Mouse (Mus musculus) heart, postnatal 4 days (tissue): Measurements from ENCODE around the gene Ncapg2. TPM values are rescaled to one million over a fixed set of nuclear protein-coding genes. Genes with fewer than 3 reads are reported as not detected.

Experiments
- DNase-seq: peaks from one replicate; pipeline ENCODE4 v3.0.0; 2021
- total RNA-seq, 2 experiments: library from RNA; stranded (reverse); gene quantifications; 2 replicates each; pipeline ENCODE4 v1.2.3; 2021

Gene Ncapg2
- total RNA-seq: 10 to 100 TPM; 34.6 to 36.4 TPM

DNA sequence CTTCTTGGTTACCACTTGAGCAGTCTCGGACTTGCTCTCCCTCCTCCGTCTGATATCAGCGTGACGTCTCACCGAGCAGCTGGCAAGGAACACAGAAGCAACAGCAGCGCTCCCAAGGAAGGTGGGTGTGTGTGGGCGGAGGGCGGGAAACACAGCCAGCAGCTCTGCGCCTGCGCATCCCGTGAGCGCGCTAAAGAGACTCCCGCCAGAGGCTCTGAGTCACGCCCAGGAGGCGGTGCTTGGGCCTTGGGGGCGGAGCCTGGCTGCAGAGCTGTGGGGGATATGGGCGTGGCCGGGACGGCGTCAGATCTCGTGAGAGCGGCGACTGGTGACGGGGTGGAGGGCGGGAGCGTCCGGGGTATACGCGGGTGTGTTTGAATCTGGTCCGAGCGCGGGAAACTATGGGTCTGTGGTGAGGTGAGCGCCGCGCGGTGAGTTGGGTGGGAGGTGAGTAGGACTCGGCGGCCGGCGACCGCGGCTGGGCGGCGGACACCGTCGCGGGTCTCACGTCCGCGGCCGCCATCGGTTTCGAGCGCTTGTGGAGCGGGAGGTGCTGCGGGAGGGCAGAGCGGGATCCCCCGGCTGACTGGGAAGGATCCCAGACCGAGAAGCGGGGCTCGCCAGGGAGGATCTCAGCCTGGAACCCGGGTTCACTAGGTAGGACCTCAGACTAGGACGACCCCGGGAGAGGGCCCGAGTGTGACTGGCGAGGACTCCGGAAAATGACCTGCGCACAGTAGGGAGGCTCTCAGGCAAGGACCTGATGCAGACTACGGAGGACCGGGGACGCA is at the start of gene Ncapg2:
Gene Ncapg2 (plus strand): TSS at position 358 of the 791 bp plus-strand sequence.
- DNase-seq: peak; percentile 100

DNA sequence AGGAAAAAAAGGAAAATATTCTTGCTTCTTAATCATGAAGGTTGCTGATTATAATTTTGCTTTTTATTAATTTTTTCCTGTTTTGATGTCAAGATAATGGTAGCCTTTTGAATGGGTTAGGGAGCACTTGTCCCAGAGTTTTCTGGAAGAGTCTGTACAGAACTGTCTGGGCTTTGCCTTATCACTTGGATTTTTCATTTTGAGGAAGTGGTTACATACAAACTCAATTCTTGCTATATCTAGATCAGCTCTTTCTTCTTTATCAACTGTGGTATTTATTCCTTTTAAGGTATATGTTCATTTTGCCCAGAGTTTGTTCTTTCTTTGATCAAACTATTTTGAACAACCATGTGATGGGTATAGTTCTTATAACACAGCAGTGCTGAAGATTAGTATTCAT is 43.1 kb upstream of the Ncapg2 start:
- no peak for DNase-seq

DNA sequence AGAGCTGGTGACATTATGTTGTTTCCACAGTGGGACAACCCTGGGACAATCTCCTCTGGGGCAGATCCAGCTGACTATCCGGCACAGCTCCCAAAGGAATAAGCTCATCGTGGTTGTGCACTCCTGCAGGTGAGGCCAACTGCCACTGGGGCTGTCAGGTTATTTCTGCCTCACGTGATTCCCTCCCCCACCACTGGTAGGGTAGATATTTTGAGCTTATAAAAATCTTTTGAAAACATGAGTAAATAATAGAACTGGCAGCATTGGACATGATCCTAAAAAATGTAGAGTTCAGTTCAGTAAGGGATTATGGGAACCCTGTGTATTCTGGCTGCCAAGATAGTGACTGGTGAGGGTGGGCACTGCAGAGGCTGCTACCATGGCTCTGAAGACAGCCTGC is 38.3 kb upstream of the Ncapg2 start:
- DNase-seq: no peak

- no peak for DNase-seq
Measured at GRCm38 (mm10) chr12:116367346-116367745, 37.9 kb upstream of the Ncapg2 start.

- no peak for DNase-seq
Measured at GRCm38 (mm10) chr12:116368857-116369256, 36.3 kb upstream of the Ncapg2 start.

DNA sequence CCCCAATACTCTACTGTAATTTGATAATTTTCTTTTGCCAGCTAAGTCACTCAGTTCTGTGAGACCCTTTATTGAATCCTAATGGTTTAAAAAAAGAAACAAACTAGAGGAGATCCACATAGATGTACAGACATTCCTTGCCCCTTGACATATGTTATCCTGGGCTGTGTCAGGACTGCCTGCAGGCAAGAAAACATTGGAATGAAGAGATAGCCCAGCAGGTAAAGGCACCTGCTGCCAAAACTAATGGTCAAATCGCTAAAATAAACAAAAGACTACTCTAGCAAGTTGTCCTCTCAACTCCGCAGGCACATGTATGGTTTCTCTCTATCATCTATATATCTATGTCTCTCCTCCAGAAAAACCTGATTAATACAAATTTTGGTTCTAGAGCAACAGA is 22.1 kb upstream of the Ncapg2 start:
- no peak for DNase-seq

- no peak for DNase-seq
Measured at GRCm38 (mm10) chr12:116383995-116384394, 21.2 kb upstream of the Ncapg2 start.

GRCm38 (mm10) chr12:116386802-116387201 is 18.4 kb upstream of the Ncapg2 start:
- DNase-seq: no peak

DNA sequence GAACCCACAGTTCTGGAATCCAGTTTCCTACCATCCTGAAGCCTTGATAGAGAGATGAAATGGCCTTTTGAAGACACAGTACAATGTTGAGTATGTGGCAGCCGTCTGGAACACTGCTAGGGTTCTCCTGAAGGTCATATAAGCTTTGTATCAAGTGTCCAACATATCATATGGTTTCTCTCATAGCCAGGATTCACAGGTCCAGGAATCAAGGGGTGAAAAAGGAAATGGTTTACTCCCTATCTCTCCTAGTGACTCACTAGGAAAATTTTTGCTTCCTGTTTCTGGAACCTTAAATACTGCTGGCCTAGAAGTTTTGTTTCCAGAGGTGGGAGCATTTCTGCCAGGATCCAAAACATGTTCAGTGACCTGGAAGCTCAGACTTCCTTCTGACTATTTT is 15.3 kb upstream of the Ncapg2 start:
- no peak for DNase-seq

GRCm38 (mm10) chr12:116394327-116394726 is 10.9 kb upstream of the Ncapg2 start:
- no peak for DNase-seq

DNA sequence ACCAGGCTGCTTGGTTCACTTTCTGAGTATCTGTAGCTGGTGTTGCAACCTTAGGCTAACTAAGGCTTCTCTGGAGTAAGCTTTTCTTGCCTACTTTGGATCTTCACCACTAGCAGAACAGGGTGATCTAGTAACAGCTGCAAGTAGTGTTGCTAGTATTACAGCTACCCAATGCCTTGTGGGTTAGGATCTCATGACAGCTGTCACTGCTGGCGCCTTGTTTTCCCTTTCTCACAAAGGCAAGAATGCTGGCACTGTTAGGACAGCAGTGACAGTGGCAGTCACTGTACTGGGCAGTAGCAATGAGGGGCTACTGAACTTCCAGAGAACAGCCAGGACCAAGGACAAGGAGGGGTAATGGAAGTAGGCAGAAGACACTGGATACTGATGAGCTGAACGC is 9.9 kb upstream of the Ncapg2 start:
- DNase-seq: no peak

DNA sequence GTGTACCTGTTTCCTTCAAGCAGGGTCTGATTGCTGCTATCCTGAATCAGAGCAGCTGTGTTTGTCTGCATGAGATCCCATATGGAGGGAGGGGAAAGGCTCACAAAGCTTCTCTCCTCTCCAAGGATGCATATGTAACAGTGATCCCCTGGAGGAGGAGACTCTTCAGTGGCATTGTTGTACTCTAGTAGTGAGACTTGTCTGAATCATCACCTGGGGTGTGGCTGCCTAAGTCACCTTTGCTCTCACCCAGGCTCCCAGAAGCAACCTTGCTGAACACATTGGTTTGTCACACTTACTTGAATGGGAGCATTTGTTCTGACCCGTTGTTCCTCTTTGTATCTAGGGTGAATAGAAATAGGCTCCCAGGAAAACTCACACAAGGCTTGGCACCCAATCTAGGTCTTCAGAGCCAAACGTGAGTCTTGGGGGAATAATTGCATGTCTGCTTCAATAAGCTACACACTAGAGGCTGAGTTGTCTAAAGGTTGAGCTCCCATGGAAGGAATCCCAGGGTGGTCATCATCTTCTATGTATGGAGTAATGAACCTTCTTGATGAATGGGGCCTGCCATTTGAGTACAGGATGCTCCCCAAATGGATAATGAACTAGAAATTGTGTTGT is 9.0 kb upstream of the Ncapg2 start:
- no peak for DNase-seq

GRCm38 (mm10) chr12:116404012-116404679 is 1.1 kb upstream of the Ncapg2 start:
- peak; percentile 7 for DNase-seq

DNA sequence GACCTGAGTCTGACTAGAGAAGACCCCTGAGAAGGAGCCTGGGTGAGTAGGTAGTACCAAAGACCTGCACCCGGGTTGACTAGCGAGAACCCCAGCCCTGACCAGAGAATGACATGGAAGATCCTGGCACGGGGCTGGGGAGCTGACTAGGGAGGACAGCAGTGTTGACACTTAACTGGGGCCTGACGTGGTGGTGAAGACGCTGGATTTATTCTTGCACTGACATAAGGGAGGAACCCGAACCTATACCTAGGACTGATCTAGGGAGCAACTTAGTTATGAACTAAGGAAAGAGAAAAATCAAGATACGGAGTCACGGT is 594 bp downstream of the Ncapg2 start:
- no peak for DNase-seq

GRCm38 (mm10) chr12:116407883-116408282 is 2.7 kb downstream of the Ncapg2 start:
- DNase-seq: no peak

- no peak for DNase-seq
Measured at GRCm38 (mm10) chr12:116414941-116415340, 9.7 kb downstream of the Ncapg2 start.

DNA sequence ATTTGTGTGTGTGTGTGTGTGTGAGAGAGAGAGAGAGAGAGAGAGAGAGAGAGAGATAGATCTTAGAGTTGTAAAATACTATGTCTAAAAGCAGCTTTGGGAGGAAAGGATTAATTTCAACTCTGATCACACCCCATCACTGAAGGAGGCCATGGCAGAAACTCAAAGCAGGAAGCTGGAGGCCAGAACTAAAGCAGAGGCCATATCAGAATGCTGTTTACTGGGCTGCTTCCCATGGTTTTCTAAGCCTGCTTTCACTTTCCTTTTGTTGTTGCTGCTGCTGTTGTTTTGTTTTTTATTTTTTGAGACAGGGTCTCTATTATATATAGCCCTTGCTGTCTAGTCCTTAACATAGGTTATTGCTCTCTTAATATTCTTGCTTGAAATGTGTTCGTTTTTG is 11.3 kb downstream of the Ncapg2 start:
- no peak for DNase-seq

DNA sequence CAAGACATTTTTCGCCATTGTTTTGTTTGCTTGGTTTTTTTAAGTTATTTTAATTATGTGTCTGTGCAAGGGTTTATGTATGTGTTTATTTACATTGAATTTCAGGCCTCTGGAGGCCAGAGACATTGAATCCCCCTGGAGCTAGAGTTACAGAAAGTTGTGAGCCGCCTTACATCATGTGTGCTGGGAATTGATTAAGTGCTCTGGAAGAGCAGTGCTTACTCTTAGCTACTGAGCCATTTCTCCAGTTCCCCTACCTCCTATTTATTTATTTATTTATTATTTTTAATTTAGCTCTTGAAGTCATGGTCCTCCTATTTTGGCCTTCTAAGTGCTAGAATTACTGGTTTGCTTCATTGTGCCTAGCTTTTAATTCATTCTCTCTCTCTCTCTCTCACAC is 16.5 kb downstream of the Ncapg2 start:
- no peak for DNase-seq

DNA sequence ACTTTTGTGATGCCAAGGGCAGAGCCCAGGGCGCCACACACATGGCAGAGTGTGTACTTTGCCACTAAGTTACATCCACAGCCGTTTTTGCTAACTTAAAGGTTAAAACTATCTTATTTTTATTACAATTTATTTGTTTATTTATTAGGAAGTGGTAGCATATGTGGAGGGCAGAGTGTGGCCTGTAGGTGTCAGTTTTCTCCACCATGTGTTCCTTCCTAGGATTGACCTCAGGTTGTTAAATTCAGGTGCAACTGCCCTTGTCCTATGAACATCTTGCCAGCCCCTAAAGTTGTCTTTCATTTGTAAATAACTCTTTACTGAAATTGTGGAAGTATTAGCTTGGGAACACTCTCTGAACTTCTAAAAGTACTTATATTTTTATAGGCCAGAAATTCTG is 20.2 kb downstream of the Ncapg2 start:
- no peak for DNase-seq

- no peak for DNase-seq
Measured at GRCm38 (mm10) chr12:116433742-116434141, 28.5 kb downstream of the Ncapg2 start.

DNA sequence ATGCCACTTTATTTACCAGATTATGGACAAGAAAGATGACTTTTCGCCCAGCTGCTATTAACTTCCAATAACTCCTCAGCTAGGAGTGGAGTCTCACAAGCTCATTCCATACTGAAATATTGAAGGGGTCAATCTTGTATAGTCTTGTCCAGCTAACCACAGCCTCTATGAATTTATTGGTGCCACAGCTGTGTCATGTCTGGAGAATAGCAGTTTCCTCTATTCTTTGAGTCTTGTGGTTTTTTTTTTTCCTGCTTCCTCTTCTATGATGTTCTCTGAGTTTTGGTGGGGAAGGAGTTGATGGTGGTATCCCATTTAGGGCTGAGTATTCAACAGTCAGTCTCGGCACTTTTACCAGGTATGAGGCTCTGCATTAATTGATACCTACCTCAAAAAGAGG is 30.0 kb downstream of the Ncapg2 start:
- no peak for DNase-seq

- no peak for DNase-seq
Measured at GRCm38 (mm10) chr12:116436125-116436524, 30.9 kb downstream of the Ncapg2 start.

GRCm38 (mm10) chr12:116438591-116438990 is 33.4 kb downstream of the Ncapg2 start:
- no peak for DNase-seq

DNA sequence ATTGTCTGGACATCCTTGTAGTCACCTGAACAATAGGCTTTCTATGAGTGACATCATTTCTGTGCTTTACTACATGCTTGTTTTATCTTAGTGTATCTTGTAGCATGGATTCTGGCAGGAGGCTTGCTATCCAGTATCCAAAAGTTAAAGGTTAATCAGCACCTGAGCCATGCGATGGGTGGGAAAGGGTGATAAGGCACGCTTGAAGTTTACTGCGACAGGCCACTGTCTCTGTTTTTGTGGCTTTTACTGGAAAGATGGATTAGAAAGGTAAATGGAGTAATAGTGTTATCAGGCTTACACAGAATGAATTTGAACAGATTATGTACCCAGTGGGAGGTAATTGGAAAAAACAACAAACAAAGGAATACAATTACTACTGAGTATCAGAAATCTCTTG is 37.0 kb downstream of the Ncapg2 start:
- DNase-seq: no peak
